Mouse (Mus musculus) kidney, embryonic 14.5 days (tissue): ENCODE data around the gene Ppp1r13b. TPM values are rescaled to one million over a fixed set of nuclear protein-coding genes. Genes with fewer than 3 reads are reported as not detected.
"Not testable (repeated sequence)": the region's sequence is repeated elsewhere in the genome, so short reads cannot be mapped to it uniquely, and the experiment has no call there.

Experiments
- ATAC-seq: fragments of 200-750 bp; cut with Nextera tagmentation; 2 replicates; pipeline ENCODE4 v1.8.0; 2017; ENCODE audit warnings: moderate number of reproducible peaks, mild to moderate bottlenecking, moderate TSS enrichment, moderate library complexity; ENCODE audit not compliant: low FRiP score, low TSS enrichment
- H3K27ac ChIP-seq: fragments of 300-500 bp; sonication (generic); 2 replicates; pipeline ENCODE4 v1.5.1; 2014; ENCODE audit warnings: low read depth, mild to moderate bottlenecking, low read length, moderate library complexity, mixed read lengths
- H3K27me3 ChIP-seq: fragments of 300-500 bp; sonication (generic); 2 replicates; pipeline ENCODE4 v1.6.1; 2014; ENCODE audit warnings: mild to moderate bottlenecking, low read length; ENCODE audit not compliant: control insufficient read depth, insufficient read depth
- H3K36me3 ChIP-seq: fragments of 300-500 bp; sonication (generic); 2 replicates; pipeline ENCODE4 v1.6.1; 2014; ENCODE audit warnings: low read length, mixed read lengths; ENCODE audit not compliant: control insufficient read depth, insufficient read depth
- H3K4me1 ChIP-seq: fragments of 300-500 bp; sonication (generic); 2 replicates; pipeline ENCODE4 v1.6.1; 2014; ENCODE audit warnings: low read length, mixed read lengths; ENCODE audit not compliant: control insufficient read depth, insufficient read depth
- H3K4me2 ChIP-seq: fragments of 300-500 bp; sonication (generic); replicated peaks from 2 replicates; pipeline ENCODE4 v1.6.1; 2014; ENCODE audit warnings: low read depth, mild to moderate bottlenecking, low read length
- H3K4me3 ChIP-seq: fragments of 300-500 bp; sonication (generic); 2 replicates; pipeline ENCODE4 v1.5.1; 2014; ENCODE audit warnings: mild to moderate bottlenecking, low read length
- H3K9ac ChIP-seq: fragments of 300-500 bp; sonication (generic); 2 replicates; pipeline ENCODE4 v1.6.1; 2014; ENCODE audit warnings: low read depth, mild to moderate bottlenecking, low read length, moderate library complexity
- H3K9me3 ChIP-seq: fragments of 300-500 bp; sonication (generic); 2 replicates; pipeline ENCODE4 v1.6.1; 2016; ENCODE audit warnings: low read length; ENCODE audit not compliant: control insufficient read depth
- whole genome bisulfite sequencing: fragments of 180-500 bp; shearing (Covaris S2); extraction: QIAGEN DNeasy Blood & Tissue Kit; methylation state at CpG from one replicate; pipeline ENCODE4 v1.1.7; 2014; 5-methylcytosine and 5-hydroxymethylcytosine counted together
- polyA plus RNA-seq: library from polyadenylated mRNA; unstranded; fragments of >200 nt; fragmentation: Nextera tagmentation; extraction: Ambion mirVana; gene quantifications from 2 replicates; pipeline ENCODE4 v1.2.1, GENCODE M21; 2014

Gene Ppp1r13b
- 13.6 and 20.6 TPM in 2 replicates for polyA plus RNA-seq

DNA sequence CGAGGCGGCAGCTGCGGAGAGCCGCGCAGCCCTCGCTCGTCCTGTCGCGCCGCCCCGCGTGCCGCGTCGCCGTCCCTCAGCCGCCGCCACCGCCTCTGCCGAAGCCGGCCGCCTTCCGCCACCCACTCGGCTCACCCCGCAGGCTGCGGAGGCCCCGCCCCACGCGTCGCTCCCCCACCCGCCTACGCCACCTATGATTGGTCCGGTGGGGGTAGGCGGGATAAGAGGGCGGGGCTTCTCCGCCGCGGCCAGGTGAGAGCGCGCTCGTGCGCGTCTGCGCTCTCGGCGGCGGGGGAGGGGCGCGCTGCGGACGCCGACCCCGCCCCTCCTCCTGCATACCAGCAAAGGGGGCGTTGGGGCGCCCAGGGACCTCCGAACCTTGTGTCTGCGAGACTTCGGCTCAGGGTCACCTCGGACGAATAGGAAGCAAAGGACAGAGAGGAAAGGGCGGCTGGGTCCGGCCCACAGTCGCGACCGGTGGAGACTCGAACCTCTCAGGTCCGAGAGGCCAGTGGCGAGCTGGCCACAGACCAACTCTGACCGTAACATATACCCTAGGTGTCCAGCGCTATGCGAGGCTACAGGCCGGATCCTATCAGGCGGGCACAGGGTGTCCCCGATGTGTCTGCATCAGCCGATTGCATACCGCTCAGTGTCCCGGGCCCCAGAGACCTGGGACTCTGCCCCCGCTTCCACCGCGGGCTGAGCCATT is at the start of gene Ppp1r13b:
Gene Ppp1r13b, minus strand, starts transcription at position 141 of the 712 bp plus-strand sequence.
- Histone ChIP-seq H3K36me3 (no peaks in the 10 kb centered on the region), H3K4me3 (peak within 1 kb of the TSS; percentile 74), H3K27ac (peak within 1 kb of the TSS; percentile 65), H3K9me3 (no peaks in the 10 kb centered on the region), H3K9ac (peak within 1 kb of the TSS; percentile 81), H3K4me2 (peak within 1 kb of the TSS; percentile 93), H3K27me3 (no peaks in the 10 kb centered on the region), H3K4me1 (peaks cover 11% of the 10 kb centered on the region; the same call in 1 of the 2 replicates)
- peak; percentile 97 for ATAC-seq
- WGBS = under 1% methylated on average over 72 of the region's 80 CpGs

DNA sequence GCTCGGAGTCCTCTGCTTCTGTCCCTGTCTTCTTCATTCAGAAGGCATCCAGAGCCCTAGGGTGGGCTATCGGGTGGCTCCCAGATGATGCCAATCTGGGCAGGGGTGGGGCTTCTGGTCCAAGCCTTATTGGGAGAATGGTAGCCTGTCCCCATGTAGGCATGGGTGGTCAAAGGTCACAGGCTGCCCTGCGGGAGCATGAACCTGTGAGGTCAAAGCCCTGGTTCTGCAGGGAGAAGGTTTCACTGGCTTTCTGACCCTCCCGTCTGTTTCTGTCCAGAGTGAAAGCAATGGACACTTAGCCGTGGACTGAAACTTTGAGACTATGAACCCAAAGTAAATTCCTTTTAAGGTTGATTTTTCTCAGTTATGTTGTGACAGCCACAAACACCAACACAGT is 48.3 kb upstream of the Ppp1r13b start:
- H3K9ac ChIP-seq = no peak overlapping the region
- peaks cover 21% of the 10 kb centered on the region for H3K36me3 ChIP-seq
- H3K4me1 ChIP-seq = peaks cover 6% of the 10 kb centered on the region; the same call in 1 of the 2 replicates
- H3K27me3 ChIP-seq = no peaks in the 10 kb centered on the region
- no peaks in the 10 kb centered on the region for H3K9me3 ChIP-seq
- WGBS = 71% methylated on average over 5 of the region's 5 CpGs
- H3K4me3 ChIP-seq = no peak overlapping the region
- H3K27ac ChIP-seq = no peak overlapping the region
- no peak for ATAC-seq
- no peak overlapping the region for H3K4me2 ChIP-seq

- WGBS = 31% methylated on average over 5 of the region's 5 CpGs
- ATAC-seq = peak; percentile 53; the same call in 1 of the 2 replicates
Measured at GRCm38 (mm10) chr12:111951701-111952100, 43.8 kb upstream of the Ppp1r13b start.

DNA sequence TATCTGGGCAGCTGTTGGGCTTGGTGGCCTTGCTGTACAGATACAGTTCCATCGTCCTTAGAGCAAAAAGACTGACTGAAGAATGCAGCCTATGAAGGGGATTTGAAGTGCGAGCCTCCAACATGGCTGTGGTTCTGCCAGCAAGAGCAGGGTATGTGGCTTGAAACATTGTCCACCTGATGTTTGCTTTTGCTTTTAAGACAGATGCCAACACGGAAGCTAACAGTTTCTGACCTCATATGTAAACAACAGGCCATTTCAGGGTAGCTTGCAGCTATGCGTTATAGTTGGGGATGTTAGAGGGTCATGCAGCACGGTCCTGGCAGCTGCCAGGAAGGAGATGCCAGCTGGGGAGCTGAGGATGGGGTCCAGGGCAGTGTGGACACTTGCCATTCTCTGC is 42.6 kb upstream of the Ppp1r13b start:
- Histone ChIP-seq H3K9ac (no peak overlapping the region), H3K9me3 (no peaks in the 10 kb centered on the region), H3K4me1 (peaks cover 8% of the 10 kb centered on the region), H3K4me3 (no peak overlapping the region), H3K36me3 (no peaks in the 10 kb centered on the region), H3K27me3 (no peaks in the 10 kb centered on the region), H3K4me2 (no peak overlapping the region), H3K27ac (no peak overlapping the region)
- 85% methylated on average over 5 of the region's 5 CpGs for WGBS
- ATAC-seq = no peak

More at GRCm38 (mm10) chr12:111951701-111952100, 43.8 kb upstream of the Ppp1r13b start:
- Histone ChIP-seq H3K36me3 (no peaks in the 10 kb centered on the region), H3K9me3 (no peaks in the 10 kb centered on the region), H3K4me2 (no peak overlapping the region), H3K4me1 (peaks cover 6% of the 10 kb centered on the region; the same call in 1 of the 2 replicates), H3K27me3 (no peaks in the 10 kb centered on the region), H3K4me3 (no peak overlapping the region), H3K27ac (peak overlapping the region; percentile 47; the same call in 1 of the 2 replicates), H3K9ac (no peak overlapping the region)

GRCm38 (mm10) chr12:111946716-111947115 is 38.8 kb upstream of the Ppp1r13b start:
- Histone ChIP-seq H3K36me3 (no peaks in the 10 kb centered on the region), H3K9ac (no peak overlapping the region), H3K4me3 (no peak overlapping the region), H3K9me3 (no peaks in the 10 kb centered on the region), H3K27me3 (no peaks in the 10 kb centered on the region), H3K27ac (peak overlapping the region; percentile 57; the same call in 1 of the 2 replicates), H3K4me2 (no peak overlapping the region), H3K4me1 (peaks cover 25% of the 10 kb centered on the region)
- ATAC-seq = no peak
- 41% methylated on average over 2 of the region's 2 CpGs for WGBS

GRCm38 (mm10) chr12:111945765-111946655 is 38.1 kb upstream of the Ppp1r13b start:
- peak overlapping the region; percentile 92 for H3K27ac ChIP-seq
- not testable (repeated sequence) for H3K4me2 ChIP-seq
- 73% methylated on average over 10 of the region's 15 CpGs for WGBS

DNA sequence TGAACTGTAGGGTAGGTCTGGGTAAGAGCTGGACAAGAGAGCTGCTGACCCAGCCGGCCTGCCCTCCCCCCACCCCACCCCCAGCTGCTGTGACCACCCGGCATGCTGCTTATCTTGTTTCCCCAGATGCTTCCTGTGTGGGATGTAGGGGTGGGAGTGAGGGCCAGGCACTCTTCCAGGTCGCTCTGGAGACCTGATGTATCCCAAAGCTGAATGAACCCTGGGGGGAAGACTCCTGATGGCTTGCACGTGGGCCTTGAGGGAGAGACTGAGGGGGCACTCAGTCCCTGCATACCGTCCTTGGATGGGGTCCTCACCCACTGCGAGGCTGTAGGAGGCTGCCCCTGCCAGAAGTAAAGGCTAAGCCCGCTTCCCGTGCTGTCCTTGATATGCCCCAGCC is 37.2 kb upstream of the Ppp1r13b start:
- ATAC-seq = peak; percentile 25

More at GRCm38 (mm10) chr12:111945765-111946655, 38.1 kb upstream of the Ppp1r13b start:
- ATAC-seq = peak; percentile 61
- Histone ChIP-seq H3K4me1 (peaks cover 20% of the 10 kb centered on the region), H3K9ac (peak overlapping the region; percentile 28; the same call in 1 of the 2 replicates)
- H3K4me3 ChIP-seq, H3K9me3 ChIP-seq, H3K36me3 ChIP-seq, H3K27me3 ChIP-seq: not testable (repeated sequence)

GRCm38 (mm10) chr12:111944065-111944987 is 36.4 kb upstream of the Ppp1r13b start:
- peaks cover 20% of the 10 kb centered on the region for H3K4me1 ChIP-seq
- peak; percentile 61 for ATAC-seq
- not testable (repeated sequence) for H3K9ac ChIP-seq, H3K9me3 ChIP-seq, H3K36me3 ChIP-seq, H3K27me3 ChIP-seq, H3K4me3 ChIP-seq, H3K4me2 ChIP-seq
- H3K27ac ChIP-seq = peak overlapping the region; percentile 72; the same call in 1 of the 2 replicates
- WGBS = 58% methylated on average over 14 of the region's 20 CpGs

More for the DNA sequence above, 37.2 kb upstream of the Ppp1r13b start:
- Histone ChIP-seq H3K27ac (peak overlapping the region; percentile 92), H3K4me1 (peaks cover 20% of the 10 kb centered on the region), H3K9me3 (no peaks in the 10 kb centered on the region), H3K4me2 (no peak overlapping the region; the same call in 1 of the 2 replicates), H3K36me3 (no peaks in the 10 kb centered on the region), H3K9ac (peak overlapping the region; percentile 28; the same call in 1 of the 2 replicates), H3K4me3 (no peak overlapping the region), H3K27me3 (no peaks in the 10 kb centered on the region)
- 29% methylated on average over 8 of the region's 8 CpGs for WGBS
